Mouse (Mus musculus): ENCODE measurements around the gene Xpr1. TPM values are rescaled to one million over a fixed set of nuclear protein-coding genes. Genes with fewer than 3 reads are reported as not detected.

Gene Xpr1
- polyA plus RNA-seq, 1 experiment from 2014 or later = 61.3 TPM

GRCm38 (mm10) chr1:155366366-155366765 is 50.8 kb downstream of the Xpr1 start:
- no peaks in the 10 kb centered on the region for H3K27me3 ChIP-seq (ENCODE audit: control insufficient read depth, insufficient read depth, low read length)
- no peak overlapping the region for H3K4me2 ChIP-seq (ENCODE audit: low read length)
- peaks cover 32% of the 10 kb centered on the region for H3K4me1 ChIP-seq (ENCODE audit: control insufficient read depth, insufficient read depth, low read length)
- no peak overlapping the region for H3K4me3 ChIP-seq (replicated peaks; ENCODE audit: low read depth, low read length)
- 23% methylated on average over 4 of the region's 4 CpGs for WGBS
- no peak overlapping the region for H3K27ac ChIP-seq (replicated peaks; ENCODE audit: low read depth, low read length)
- no peak for ATAC-seq (ENCODE audit: low FRiP score, low TSS enrichment)
- peak; percentile 61 for DNase-seq
- no peaks in the 10 kb centered on the region for H3K36me3 ChIP-seq (ENCODE audit: control insufficient read depth, insufficient read depth, low read length)
- no peak overlapping the region for H3K9ac ChIP-seq (replicated peaks; ENCODE audit: low read length)
- no peaks in the 10 kb centered on the region for H3K9me3 ChIP-seq (ENCODE audit: control insufficient read depth, low read length)

DNA sequence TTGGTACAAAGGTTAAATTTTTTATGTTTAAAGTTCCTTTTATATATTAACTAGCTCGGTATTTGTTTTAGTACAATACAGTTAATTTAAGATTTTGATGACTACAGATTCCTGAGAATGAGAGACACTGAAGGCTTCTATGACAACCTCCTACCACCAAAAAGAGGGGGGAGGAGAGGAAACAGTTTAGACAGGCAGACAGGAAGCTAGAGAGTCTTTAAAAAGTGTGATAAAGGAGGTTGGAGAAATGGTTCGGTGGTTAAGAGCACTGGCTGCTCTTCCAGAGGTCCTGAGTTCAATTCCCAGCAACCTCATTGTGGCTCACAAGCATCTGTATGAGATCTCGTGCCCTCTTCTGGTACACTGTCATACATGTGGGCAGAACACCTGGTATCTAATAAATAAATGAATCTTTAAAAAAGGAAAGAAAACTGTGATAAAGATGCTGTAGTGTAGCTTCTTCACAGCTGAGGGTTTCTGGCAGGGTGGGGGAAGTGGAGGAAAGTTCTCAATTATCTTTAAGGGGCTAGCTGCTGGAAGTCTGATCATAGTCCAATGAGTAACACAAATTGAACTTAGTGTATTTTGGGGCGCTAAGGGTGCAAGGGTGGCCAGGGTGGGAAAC is 55.6 kb downstream of the Xpr1 start:
- WGBS = 91% methylated on average over 4 of the region's 4 CpGs
- H3K27ac ChIP-seq (replicated peaks; ENCODE audit: low read depth, low read length) = no peak overlapping the region
- DNase-seq (no peak), ATAC-seq (ENCODE audit: low FRiP score, low TSS enrichment) (no peak)
- no peaks in the 10 kb centered on the region for H3K27me3 ChIP-seq (ENCODE audit: control insufficient read depth, insufficient read depth, low read length)
- no peak overlapping the region for H3K4me2 ChIP-seq (ENCODE audit: low read length)
- H3K9me3 ChIP-seq (ENCODE audit: control insufficient read depth, low read length) = no peaks in the 10 kb centered on the region
- H3K4me3 ChIP-seq (replicated peaks; ENCODE audit: low read depth, low read length) = no peak overlapping the region
- no peak overlapping the region for H3K9ac ChIP-seq (replicated peaks; ENCODE audit: low read length)
- H3K4me1 ChIP-seq (ENCODE audit: control insufficient read depth, insufficient read depth, low read length) = peaks cover 8% of the 10 kb centered on the region
- H3K36me3 ChIP-seq (ENCODE audit: control insufficient read depth, insufficient read depth, low read length) = no peaks in the 10 kb centered on the region

DNA sequence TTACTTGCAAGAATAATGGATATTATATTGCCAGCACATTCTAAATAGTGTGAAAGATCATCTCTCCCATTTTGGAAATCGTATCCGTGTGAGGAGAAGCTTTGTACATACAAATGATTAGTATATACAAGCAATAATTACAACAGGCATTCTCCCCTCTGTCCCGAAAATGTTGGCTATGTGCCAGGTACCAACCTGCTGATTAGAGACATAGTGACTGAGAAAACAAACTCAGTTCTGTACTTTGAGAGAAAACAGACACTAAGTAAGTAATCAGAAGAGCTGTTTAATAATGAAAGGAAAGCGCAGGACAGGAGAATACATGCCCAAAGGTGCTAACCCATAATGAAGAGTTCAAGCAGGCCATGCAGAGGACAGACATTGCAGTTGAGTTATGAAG is 64.1 kb downstream of the Xpr1 start:
- H3K36me3 ChIP-seq (ENCODE audit: control insufficient read depth, insufficient read depth, low read length) = no peaks in the 10 kb centered on the region
- no peaks in the 10 kb centered on the region for H3K4me1 ChIP-seq (ENCODE audit: control insufficient read depth, insufficient read depth, low read length)
- H3K27me3 ChIP-seq (ENCODE audit: control insufficient read depth, insufficient read depth, low read length) = no peaks in the 10 kb centered on the region
- 82% methylated on average over 4 of the region's 4 CpGs for WGBS
- H3K9ac ChIP-seq (replicated peaks; ENCODE audit: low read length) = no peak overlapping the region
- no peak overlapping the region for H3K4me2 ChIP-seq (ENCODE audit: low read length)
- H3K9me3 ChIP-seq (ENCODE audit: control insufficient read depth, low read length) = no peaks in the 10 kb centered on the region
- no peak for ATAC-seq (ENCODE audit: low FRiP score, low TSS enrichment)
- no peak overlapping the region for H3K27ac ChIP-seq (replicated peaks; ENCODE audit: low read depth, low read length)
- DNase-seq = no peak
- no peak overlapping the region for H3K4me3 ChIP-seq (replicated peaks; ENCODE audit: low read depth, low read length)

DNA sequence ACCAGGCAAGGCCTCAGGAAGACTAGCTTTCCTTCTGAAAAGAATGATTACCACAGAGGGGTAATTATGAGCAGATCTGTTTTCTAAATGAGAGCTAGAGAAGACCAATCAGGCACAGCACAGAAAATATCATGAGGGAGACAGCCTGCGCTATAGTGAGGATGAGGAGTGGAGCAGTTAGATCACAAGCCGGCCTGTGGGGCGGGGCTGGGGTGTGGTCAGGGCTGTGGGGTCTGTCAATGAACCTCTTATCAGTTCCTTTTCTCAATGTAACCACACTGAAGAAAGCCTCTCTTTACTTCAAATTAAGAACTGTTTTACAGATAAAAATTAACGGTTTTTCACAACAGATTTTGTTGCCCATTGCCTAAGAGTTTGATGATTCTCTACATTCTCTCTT is 65.7 kb downstream of the Xpr1 start:
- H3K9ac ChIP-seq (replicated peaks; ENCODE audit: low read length) = no peak overlapping the region
- no peak overlapping the region for H3K4me2 ChIP-seq (ENCODE audit: low read length)
- H3K27me3 ChIP-seq (ENCODE audit: control insufficient read depth, insufficient read depth, low read length) = no peaks in the 10 kb centered on the region
- no peaks in the 10 kb centered on the region for H3K36me3 ChIP-seq (ENCODE audit: control insufficient read depth, insufficient read depth, low read length)
- no peak for DNase-seq
- no peak for ATAC-seq (ENCODE audit: low FRiP score, low TSS enrichment)
- H3K9me3 ChIP-seq (ENCODE audit: control insufficient read depth, low read length) = no peaks in the 10 kb centered on the region
- H3K27ac ChIP-seq (replicated peaks; ENCODE audit: low read depth, low read length) = no peak overlapping the region
- no peaks in the 10 kb centered on the region for H3K4me1 ChIP-seq (ENCODE audit: control insufficient read depth, insufficient read depth, low read length)
- H3K4me3 ChIP-seq (replicated peaks; ENCODE audit: low read depth, low read length) = no peak overlapping the region
- WGBS = 93% methylated on average over 4 of the region's 4 CpGs

DNA sequence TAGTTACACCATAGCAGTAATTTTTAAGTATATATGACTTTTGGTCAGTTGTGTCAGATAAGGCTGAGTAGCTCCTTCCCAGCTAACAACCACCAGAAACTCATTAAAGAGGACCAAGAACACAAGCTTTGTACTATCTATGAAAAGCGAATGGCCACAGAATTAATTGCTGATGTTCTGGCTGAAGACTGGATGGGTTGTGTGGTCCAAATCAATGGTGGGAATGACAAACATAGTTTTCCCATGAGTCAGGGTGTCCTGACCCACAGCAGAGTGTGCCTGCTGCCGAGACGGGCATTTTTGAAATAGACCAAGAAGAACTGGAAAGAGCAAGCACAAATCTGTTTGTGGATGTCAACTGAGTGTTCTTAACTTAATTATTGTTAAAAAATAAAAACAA is 68.7 kb downstream of the Xpr1 start:
- 96% methylated on average over 3 of the region's 3 CpGs for WGBS
- no peak for ATAC-seq (ENCODE audit: low FRiP score, low TSS enrichment)
- H3K27ac ChIP-seq (replicated peaks; ENCODE audit: low read depth, low read length) = no peak overlapping the region

GRCm38 (mm10) chr1:155347339-155347738 is 69.9 kb downstream of the Xpr1 start:
- H3K27me3 ChIP-seq (ENCODE audit: control insufficient read depth, insufficient read depth, low read length) = no peaks in the 10 kb centered on the region
- no peak for ATAC-seq (ENCODE audit: low FRiP score, low TSS enrichment)

More for the DNA sequence above, 68.7 kb downstream of the Xpr1 start:
- H3K4me2 ChIP-seq (ENCODE audit: low read length) = no peak overlapping the region
- H3K9ac ChIP-seq (replicated peaks; ENCODE audit: low read length) = no peak overlapping the region
- H3K9me3 ChIP-seq (ENCODE audit: control insufficient read depth, low read length) = no peaks in the 10 kb centered on the region
- no peak overlapping the region for H3K4me3 ChIP-seq (replicated peaks; ENCODE audit: low read depth, low read length)
- no peaks in the 10 kb centered on the region for H3K27me3 ChIP-seq (ENCODE audit: control insufficient read depth, insufficient read depth, low read length)
- H3K4me1 ChIP-seq (ENCODE audit: control insufficient read depth, insufficient read depth, low read length) = no peaks in the 10 kb centered on the region
- 0 out of 2 replicates have a peak, but pooled peaks cover 3% of the 10 kb centered on the region for H3K36me3 ChIP-seq (ENCODE audit: control insufficient read depth, insufficient read depth, low read length)
- DNase-seq = no peak

GRCm38 (mm10) chr1:155344019-155344418 is 73.2 kb downstream of the Xpr1 start:
- no peaks in the 10 kb centered on the region for H3K27me3 ChIP-seq (ENCODE audit: control insufficient read depth, insufficient read depth, low read length)
- no peak overlapping the region for H3K4me2 ChIP-seq (ENCODE audit: low read length)
- WGBS = 89% methylated on average over 2 of the region's 2 CpGs
- no peak overlapping the region for H3K27ac ChIP-seq (replicated peaks; ENCODE audit: low read depth, low read length)
- no peaks in the 10 kb centered on the region for H3K4me1 ChIP-seq (ENCODE audit: control insufficient read depth, insufficient read depth, low read length)
- DNase-seq (no peak), ATAC-seq (ENCODE audit: low FRiP score, low TSS enrichment) (no peak)
- no peak overlapping the region for H3K9ac ChIP-seq (replicated peaks; ENCODE audit: low read length)
- no peaks in the 10 kb centered on the region for H3K9me3 ChIP-seq (ENCODE audit: control insufficient read depth, low read length)
- 0 out of 2 replicates have a peak, but pooled peaks cover 3% of the 10 kb centered on the region for H3K36me3 ChIP-seq (ENCODE audit: control insufficient read depth, insufficient read depth, low read length)
- H3K4me3 ChIP-seq (replicated peaks; ENCODE audit: low read depth, low read length) = no peak overlapping the region

More at GRCm38 (mm10) chr1:155347339-155347738, 69.9 kb downstream of the Xpr1 start:
- Histone ChIP-seq H3K27ac (replicated peaks; ENCODE audit: low read depth, low read length) (no peak overlapping the region), H3K9ac (replicated peaks; ENCODE audit: low read length) (no peak overlapping the region), H3K9me3 (ENCODE audit: control insufficient read depth, low read length) (no peaks in the 10 kb centered on the region), H3K4me1 (ENCODE audit: control insufficient read depth, insufficient read depth, low read length) (no peaks in the 10 kb centered on the region), H3K36me3 (ENCODE audit: control insufficient read depth, insufficient read depth, low read length) (0 out of 2 replicates have a peak, but pooled peaks cover 3% of the 10 kb centered on the region), H3K4me3 (replicated peaks; ENCODE audit: low read depth, low read length) (no peak overlapping the region), H3K4me2 (ENCODE audit: low read length) (no peak overlapping the region)
- 70% methylated on average over 4 of the region's 4 CpGs for WGBS
- DNase-seq = no peak

- H3K4me1 ChIP-seq (ENCODE audit: control insufficient read depth, insufficient read depth, low read length) = no peaks in the 10 kb centered on the region
- H3K9ac ChIP-seq (replicated peaks; ENCODE audit: low read length) = no peak overlapping the region
- H3K9me3 ChIP-seq (ENCODE audit: control insufficient read depth, low read length) = no peaks in the 10 kb centered on the region
- H3K27me3 ChIP-seq (ENCODE audit: control insufficient read depth, insufficient read depth, low read length) = no peaks in the 10 kb centered on the region
- H3K27ac ChIP-seq (replicated peaks; ENCODE audit: low read depth, low read length) = no peak overlapping the region
- no peak overlapping the region for H3K4me3 ChIP-seq (replicated peaks; ENCODE audit: low read depth, low read length)
- peaks cover 9% of the 10 kb centered on the region; the same call in 1 of the 2 replicates for H3K36me3 ChIP-seq (ENCODE audit: control insufficient read depth, insufficient read depth, low read length)
- ATAC-seq (ENCODE audit: low FRiP score, low TSS enrichment) (no peak), DNase-seq (no peak)
- WGBS = 70% methylated on average over 2 of the region's 2 CpGs
- H3K4me2 ChIP-seq (ENCODE audit: low read length) = no peak overlapping the region
Observed at GRCm38 (mm10) chr1:155339622-155340021, 77.6 kb downstream of the Xpr1 start.

DNA sequence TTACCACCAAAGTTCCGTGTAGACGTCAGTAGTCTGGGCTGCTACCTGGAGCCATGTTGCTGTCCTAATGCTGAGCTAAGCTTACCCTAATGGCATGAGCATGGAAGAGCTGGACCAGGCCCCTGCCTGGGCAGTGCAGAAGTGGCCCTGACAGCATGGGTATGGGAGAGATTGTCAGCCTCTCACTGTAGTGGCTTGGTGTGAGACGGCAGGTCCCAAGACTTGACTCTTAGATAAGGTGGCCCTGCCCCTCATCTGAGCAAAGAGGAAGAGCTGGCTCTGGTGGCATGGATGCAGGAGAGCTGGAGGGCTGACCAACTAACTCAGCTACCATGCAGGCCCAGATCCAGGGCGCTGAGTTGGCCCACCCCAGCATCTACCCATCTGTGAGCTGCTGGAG is 79.9 kb downstream of the Xpr1 start:
- Histone ChIP-seq H3K9me3 (ENCODE audit: control insufficient read depth, low read length) (no peaks in the 10 kb centered on the region), H3K4me3 (replicated peaks; ENCODE audit: low read depth, low read length) (no peak overlapping the region), H3K4me1 (ENCODE audit: control insufficient read depth, insufficient read depth, low read length) (no peaks in the 10 kb centered on the region), H3K9ac (replicated peaks; ENCODE audit: low read length) (no peak overlapping the region), H3K27me3 (ENCODE audit: control insufficient read depth, insufficient read depth, low read length) (no peaks in the 10 kb centered on the region), H3K27ac (replicated peaks; ENCODE audit: low read depth, low read length) (no peak overlapping the region), H3K36me3 (ENCODE audit: control insufficient read depth, insufficient read depth, low read length) (peaks cover 5% of the 10 kb centered on the region; the same call in 1 of the 2 replicates), H3K4me2 (ENCODE audit: low read length) (no peak overlapping the region)
- no peak for DNase-seq
- no peak for ATAC-seq (ENCODE audit: low FRiP score, low TSS enrichment)
- WGBS = 93% methylated on average over 4 of the region's 4 CpGs
